Mouse (Mus musculus): ENCODE results near the gene Gm10282. TPM values are rescaled to one million over a fixed set of nuclear protein-coding genes. Genes with fewer than 3 reads are reported as not detected.
A peak's percentile ranks its signal among the peaks of the same experiment; 100 is the strongest.

The Gm10282 gene
- total and polyA plus RNA-seq, 3 experiments = 11.7 to 133 TPM; not detected in 1

DNA sequence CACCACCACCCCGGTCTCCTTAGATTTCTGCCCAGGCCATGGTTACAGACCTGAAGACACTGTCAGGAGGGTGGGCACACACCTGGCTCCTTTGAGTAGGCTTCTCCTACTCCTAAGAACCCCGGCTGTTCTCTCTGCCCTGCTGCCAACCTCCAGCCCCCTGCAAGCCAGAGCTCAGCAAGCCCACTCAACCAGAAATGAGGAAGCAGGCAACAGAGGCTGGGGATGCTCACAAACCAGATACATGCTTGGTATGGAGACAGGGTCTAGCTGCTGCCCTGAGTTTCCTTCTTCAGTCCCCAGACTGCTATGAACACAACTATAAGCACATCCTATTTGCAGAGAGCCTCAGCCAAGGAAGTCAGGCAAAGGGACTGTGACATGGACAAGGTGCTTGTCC is 43.1 kb upstream of the Gm10282 start:
- DNase-seq (ENCODE audit: low read depth, low spot score) = peak; percentile 49
- no peak for TF ChIP-seq KAT2A (conservative IDR thresholded peaks at IDR 0.05; ENCODE audit: low read depth, low read length)
- H3K27ac ChIP-seq (ENCODE audit: control insufficient read depth, low read depth, low read length) = no peak overlapping the region
- no peak overlapping the region for H3K4me3 ChIP-seq (ENCODE audit: control insufficient read depth in 1 of 2, insufficient read depth in 1 of 2, low read depth in 2 of 2, low read length in 2 of 2)
- H3K9me3 ChIP-seq (replicated peaks; ENCODE audit: insufficient read depth, low read length) = no peaks in the 10 kb centered on the region
- peaks cover 2 to 8% of the 10 kb centered on the region in 2 experiments; a peak in 3 of 4 replicates for H3K36me3 ChIP-seq (ENCODE audit: control insufficient read depth in 1 of 2, insufficient read depth in 2 of 2, low read length in 2 of 2)
- no peaks in the 10 kb centered on the region for H3K79me2 ChIP-seq (ENCODE audit: control insufficient read depth, insufficient read depth, low read length, poor library complexity)
- H3K27me3 ChIP-seq (ENCODE audit: control insufficient read depth in 1 of 2, insufficient read depth in 2 of 2, low read length in 2 of 2) = no peaks in the 10 kb centered on the region
- peaks cover 2 to 19% of the 10 kb centered on the region in 2 experiments; a peak in 3 of 4 replicates for H3K4me1 ChIP-seq (ENCODE audit: control insufficient read depth in 1 of 2, insufficient read depth in 2 of 2, low read length in 2 of 2)
- H3K9ac ChIP-seq (ENCODE audit: control insufficient read depth, low read depth, low read length, poor library complexity, severe bottlenecking) = no peak overlapping the region

GRCm38 (mm10) chr8:72347553-72347952 is 42.5 kb upstream of the Gm10282 start:
- Histone ChIP-seq H3K36me3 (ENCODE audit: control insufficient read depth in 1 of 2, insufficient read depth in 2 of 2, low read length in 2 of 2) (peaks cover 2 to 8% of the 10 kb centered on the region in 2 experiments; a peak in 3 of 4 replicates), H3K4me3 (ENCODE audit: control insufficient read depth in 1 of 2, insufficient read depth in 1 of 2, low read depth in 2 of 2, low read length in 2 of 2) (no peak overlapping the region), H3K27me3 (ENCODE audit: control insufficient read depth in 1 of 2, insufficient read depth in 2 of 2, low read length in 2 of 2) (no peaks in the 10 kb centered on the region), H3K9ac (ENCODE audit: control insufficient read depth, low read depth, low read length, poor library complexity, severe bottlenecking) (no peak overlapping the region), H3K79me2 (ENCODE audit: control insufficient read depth, insufficient read depth, low read length, poor library complexity) (no peaks in the 10 kb centered on the region), H3K9me3 (replicated peaks; ENCODE audit: insufficient read depth, low read length) (no peaks in the 10 kb centered on the region), H3K4me1 (ENCODE audit: control insufficient read depth in 1 of 2, insufficient read depth in 2 of 2, low read length in 2 of 2) (peaks cover 2 to 16% of the 10 kb centered on the region in 2 experiments; a peak in 2 of 4 replicates), H3K27ac (ENCODE audit: control insufficient read depth, low read depth, low read length) (no peak overlapping the region)
- peak; percentile 27 for DNase-seq (ENCODE audit: low read depth, low spot score)
- TF ChIP-seq ZMIZ1 (IDR thresholded peaks at IDR 0.05; ENCODE audit: low read depth, low read length) (no peak), CHD2 (IDR thresholded peaks at IDR 0.05; ENCODE audit: low read length) (no peak), GATA1 (IDR thresholded peaks at IDR 0.05; ENCODE audit: low read depth, low read length) (peak; percentile 63), EP300 (IDR thresholded peaks at IDR 0.05; ENCODE audit: low read depth in 1 of 2, low read length in 2 of 2) (peak in 1 of 2 experiments; percentile 8; a peak in 1 of 4 replicates), POLR2AphosphoS2 (IDR thresholded peaks at IDR 0.05; ENCODE audit: low read length) (no peak)

- no peak for DNase-seq (ENCODE audit: low read depth, low spot score)
- TF ChIP-seq USF2 (IDR thresholded peaks at IDR 0.05; ENCODE audit: borderline replicate concordance in 1 of 2, insufficient read depth in 1 of 2, low read depth in 1 of 2, low read length in 2 of 2) (no peak), HCFC1 (IDR thresholded peaks at IDR 0.05; ENCODE audit: low read depth, low read length) (no peak), TCF12 (IDR thresholded peaks at IDR 0.05; ENCODE audit: low read depth, low read length) (no peak), E2F4 (IDR thresholded peaks at IDR 0.05; ENCODE audit: borderline replicate concordance, low read depth, low read length) (no peak), MEF2A (IDR thresholded peaks at IDR 0.05; ENCODE audit: extremely low read depth, insufficient replicate concordance, low read depth, low read length, poor library complexity, severe bottlenecking) (no peak), RCOR1 (IDR thresholded peaks at IDR 0.05; ENCODE audit: low read depth, low read length) (no peak)
- H3K36me3 ChIP-seq (ENCODE audit: control insufficient read depth in 1 of 2, insufficient read depth in 2 of 2, low read length in 2 of 2) = peaks cover 2% of the 10 kb centered on the region in 2 experiments; a peak in 2 of 4 replicates
Measured at GRCm38 (mm10) chr8:72343725-72344124, 38.7 kb upstream of the Gm10282 start.

More at GRCm38 (mm10) chr8:72343725-72344124, 38.7 kb upstream of the Gm10282 start:
- Histone ChIP-seq H3K9me3 (replicated peaks; ENCODE audit: insufficient read depth, low read length) (no peaks in the 10 kb centered on the region), H3K27ac (ENCODE audit: control insufficient read depth, low read depth, low read length) (no peak overlapping the region), H3K79me2 (ENCODE audit: control insufficient read depth, insufficient read depth, low read length, poor library complexity) (no peaks in the 10 kb centered on the region), H3K27me3 (ENCODE audit: control insufficient read depth in 1 of 2, insufficient read depth in 2 of 2, low read length in 2 of 2) (no peaks in the 10 kb centered on the region), H3K9ac (ENCODE audit: control insufficient read depth, low read depth, low read length, poor library complexity, severe bottlenecking) (no peak overlapping the region), H3K4me3 (ENCODE audit: control insufficient read depth in 1 of 2, insufficient read depth in 1 of 2, low read depth in 2 of 2, low read length in 2 of 2) (no peak overlapping the region), H3K4me1 (ENCODE audit: control insufficient read depth in 1 of 2, insufficient read depth in 2 of 2, low read length in 2 of 2) (peaks cover 2 to 8% of the 10 kb centered on the region in 2 experiments; a peak in 2 of 4 replicates)
